Mouse (Mus musculus): Measurements from ENCODE around the gene Olfr155.

The Olfr155 gene

DNA sequence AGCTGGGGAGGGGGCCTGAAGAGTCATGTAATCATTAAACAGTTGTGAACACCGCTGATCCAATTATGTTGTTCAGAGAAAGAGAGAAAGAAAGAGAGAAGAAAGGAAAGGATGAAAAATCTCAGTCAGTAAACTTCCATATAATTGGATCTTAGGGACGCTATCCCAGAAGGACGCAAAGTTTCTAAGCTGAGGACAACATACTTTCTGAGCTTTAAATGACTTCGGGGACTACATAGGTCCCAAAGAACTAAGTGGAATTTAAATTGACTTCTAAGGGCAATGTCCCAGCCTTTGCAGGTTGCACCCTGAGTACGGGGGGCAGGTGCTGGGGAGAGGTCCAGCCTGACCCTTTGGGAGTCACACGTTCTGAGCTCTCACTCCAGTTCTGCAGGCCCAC lies at the start of gene Olfr155:
TSS of gene Olfr155 (plus strand) at position 301 of the 400 bp plus-strand sequence.
- Histone ChIP-seq H3K36me3 (ENCODE audit: control insufficient read depth, insufficient read depth, low read length, poor library complexity, severe bottlenecking) (no peaks in the 10 kb centered on the region), H3K27me3 (ENCODE audit: control insufficient read depth, insufficient read depth, low read length, poor library complexity, severe bottlenecking) (no peaks in the 10 kb centered on the region)
- no peak for DNase-seq (ENCODE audit: low read depth, low spot score)

DNA sequence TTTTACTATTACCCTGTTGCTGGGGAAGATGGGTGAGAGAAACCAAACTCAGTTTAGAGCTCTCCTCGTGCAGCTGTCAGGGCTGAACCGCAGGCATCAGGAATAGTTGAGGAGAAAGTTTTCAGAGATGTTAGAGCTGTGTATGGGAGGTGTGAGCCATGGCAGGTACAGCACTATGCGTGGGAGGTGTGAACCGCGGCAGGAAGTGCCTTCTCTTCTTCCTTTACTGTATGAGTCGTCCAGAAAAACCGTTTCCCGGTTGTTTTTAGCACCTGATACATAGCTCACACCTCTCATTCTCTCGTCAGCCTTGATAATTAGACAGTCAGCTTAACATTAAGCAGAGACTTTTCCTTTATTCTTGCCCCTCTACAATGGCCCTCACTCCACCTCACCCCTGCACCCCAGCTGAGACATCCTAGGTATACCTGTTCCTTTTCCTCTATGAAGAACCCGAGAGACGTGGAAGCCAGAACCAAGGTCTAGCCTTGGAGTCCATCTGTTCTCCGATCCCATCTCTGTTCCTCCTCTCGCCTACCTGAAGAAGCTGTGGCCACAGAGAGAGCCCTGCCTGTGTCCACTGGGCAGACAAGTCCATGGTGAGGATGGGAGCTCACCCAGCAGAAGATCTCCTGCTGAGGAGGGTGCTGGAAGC lies 28.3 kb upstream of the Olfr155 start:
- DNase-seq (ENCODE audit: low read depth, low spot score) = no peak
- Histone ChIP-seq H3K36me3 (ENCODE audit: control insufficient read depth, insufficient read depth, low read length, poor library complexity, severe bottlenecking) (no peaks in the 10 kb centered on the region; the same call in 1 of the 2 replicates), H3K27me3 (ENCODE audit: control insufficient read depth, insufficient read depth, low read length, poor library complexity, severe bottlenecking) (no peaks in the 10 kb centered on the region)

DNA sequence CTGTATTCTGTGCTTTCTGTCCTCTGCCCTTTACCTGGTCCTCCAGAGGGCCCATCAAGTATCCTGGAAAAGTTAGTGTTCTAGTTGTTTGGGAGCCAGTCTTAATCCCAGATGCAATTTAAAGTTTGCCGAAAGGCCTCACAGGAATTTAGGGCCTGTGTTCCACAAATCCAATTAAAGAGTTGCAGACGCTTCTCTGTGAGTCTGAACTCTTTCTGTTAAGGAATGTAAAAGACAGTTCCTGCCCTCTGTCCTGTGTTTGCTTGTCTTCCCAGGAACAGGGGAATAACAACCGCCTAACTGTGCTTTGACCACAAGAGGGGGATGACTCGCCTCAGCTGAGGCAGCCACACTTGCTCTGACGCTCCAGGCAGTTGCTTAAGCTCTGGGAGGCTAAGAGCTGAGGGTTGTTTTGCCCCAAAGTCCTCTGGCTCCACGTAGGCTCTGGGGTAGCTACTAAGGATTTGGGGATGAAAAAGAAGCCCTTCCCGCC lies 27.5 kb upstream of the Olfr155 start, which contains the start of gene Olfr156:
TSS of gene Olfr156 (minus strand) at position 51 of the 493 bp plus-strand sequence.
- DNase-seq (ENCODE audit: low read depth, low spot score) = no peak
- Histone ChIP-seq H3K36me3 (ENCODE audit: control insufficient read depth, insufficient read depth, low read length, poor library complexity, severe bottlenecking) (no peaks in the 10 kb centered on the region; the same call in 1 of the 2 replicates), H3K27me3 (ENCODE audit: control insufficient read depth, insufficient read depth, low read length, poor library complexity, severe bottlenecking) (no peaks in the 10 kb centered on the region)

DNA sequence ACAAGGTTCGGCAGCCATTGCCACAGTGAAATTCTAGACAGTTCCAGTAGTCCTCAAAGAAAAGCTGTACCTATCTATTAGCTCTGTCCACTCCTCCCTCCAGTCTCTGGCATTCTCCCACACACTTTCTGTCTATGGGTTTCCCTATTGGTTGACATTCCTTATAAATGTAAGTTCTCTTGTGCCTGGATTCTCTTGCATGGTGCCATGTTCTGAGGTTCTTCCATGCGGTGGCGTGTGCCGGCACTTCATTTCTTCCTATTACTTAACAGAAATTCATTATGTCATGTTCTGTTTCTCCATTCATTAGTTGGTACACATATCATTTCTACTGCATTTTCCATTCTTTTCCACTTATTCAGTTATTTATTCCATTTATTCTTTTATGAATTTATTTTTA lies 22.6 kb upstream of the Olfr155 start:
- no peaks in the 10 kb centered on the region for H3K27me3 ChIP-seq (ENCODE audit: control insufficient read depth, insufficient read depth, low read length, poor library complexity, severe bottlenecking)
- DNase-seq (ENCODE audit: low read depth, low spot score) = no peak
- H3K36me3 ChIP-seq (ENCODE audit: control insufficient read depth, insufficient read depth, low read length, poor library complexity, severe bottlenecking) = no peaks in the 10 kb centered on the region

DNA sequence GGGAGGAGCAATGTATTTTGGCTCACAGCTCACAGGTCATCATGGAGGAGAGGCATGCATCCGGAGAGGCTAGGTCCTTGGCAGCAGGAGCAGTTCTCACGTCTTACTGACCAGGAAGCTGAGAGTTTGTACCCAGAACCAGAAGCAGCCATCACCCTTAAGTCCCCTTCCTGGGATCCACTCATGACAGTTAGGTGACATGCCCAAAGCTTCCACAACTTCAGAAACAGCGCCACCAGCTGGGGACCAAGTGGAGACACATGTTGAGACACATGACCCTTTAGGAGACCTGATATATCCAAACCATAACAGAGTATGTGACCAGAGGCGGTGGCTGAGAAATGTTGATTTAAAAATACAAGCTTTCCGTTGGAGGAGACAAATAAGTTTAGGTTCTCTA lies 19.3 kb upstream of the Olfr155 start:
- H3K36me3 ChIP-seq (ENCODE audit: control insufficient read depth, insufficient read depth, low read length, poor library complexity, severe bottlenecking) = no peaks in the 10 kb centered on the region
- H3K27me3 ChIP-seq (ENCODE audit: control insufficient read depth, insufficient read depth, low read length, poor library complexity, severe bottlenecking) = no peaks in the 10 kb centered on the region; the same call in 1 of the 2 replicates
- no peak for DNase-seq (ENCODE audit: low read depth, low spot score)

DNA sequence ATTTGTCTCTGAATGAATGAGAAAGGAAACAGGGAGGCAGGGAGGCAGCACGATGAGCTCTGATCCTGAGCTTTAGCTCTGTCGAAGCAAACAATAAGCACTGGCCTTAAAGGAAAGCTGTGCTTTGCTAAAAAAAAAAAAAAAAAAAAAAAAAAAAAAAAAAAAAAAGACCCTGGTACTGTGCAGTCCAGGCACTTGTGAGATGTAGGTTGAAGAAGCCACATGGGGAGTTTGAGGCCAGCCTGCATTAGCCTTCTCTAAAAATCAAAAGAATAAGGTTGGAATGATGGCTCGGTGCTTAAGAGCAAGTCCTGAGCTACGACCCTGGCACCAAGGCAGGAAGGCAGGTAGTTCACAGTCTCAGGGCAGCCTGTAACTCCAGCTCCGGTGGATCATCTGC lies 17.6 kb upstream of the Olfr155 start:
- no peak for DNase-seq (ENCODE audit: low read depth, low spot score)
- Histone ChIP-seq H3K27me3 (ENCODE audit: control insufficient read depth, insufficient read depth, low read length, poor library complexity, severe bottlenecking) (no peaks in the 10 kb centered on the region; the same call in 1 of the 2 replicates), H3K36me3 (ENCODE audit: control insufficient read depth, insufficient read depth, low read length, poor library complexity, severe bottlenecking) (no peaks in the 10 kb centered on the region)

DNA sequence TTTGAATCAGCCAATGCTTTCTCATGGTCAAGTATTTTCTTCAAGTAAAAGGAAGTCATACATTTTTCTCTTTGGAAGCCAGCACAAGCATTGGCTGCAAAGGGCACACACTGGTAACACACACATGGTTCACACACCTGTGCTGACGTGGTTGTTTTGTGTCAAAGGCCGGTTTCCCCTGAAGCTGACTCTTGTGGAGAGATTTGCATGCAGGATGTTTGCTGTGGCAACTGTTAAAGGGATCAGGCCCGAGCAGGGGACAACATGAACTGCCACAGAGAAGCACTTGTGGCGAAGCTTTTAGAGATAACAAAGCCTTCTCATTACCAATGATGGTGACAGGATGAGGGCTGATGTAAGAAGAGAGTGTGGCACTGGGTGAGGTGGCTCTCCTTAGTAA lies 16.6 kb upstream of the Olfr155 start:
- Histone ChIP-seq H3K36me3 (ENCODE audit: control insufficient read depth, insufficient read depth, low read length, poor library complexity, severe bottlenecking) (no peaks in the 10 kb centered on the region), H3K27me3 (ENCODE audit: control insufficient read depth, insufficient read depth, low read length, poor library complexity, severe bottlenecking) (no peaks in the 10 kb centered on the region; the same call in 1 of the 2 replicates)
- DNase-seq (ENCODE audit: low read depth, low spot score) = no peak

DNA sequence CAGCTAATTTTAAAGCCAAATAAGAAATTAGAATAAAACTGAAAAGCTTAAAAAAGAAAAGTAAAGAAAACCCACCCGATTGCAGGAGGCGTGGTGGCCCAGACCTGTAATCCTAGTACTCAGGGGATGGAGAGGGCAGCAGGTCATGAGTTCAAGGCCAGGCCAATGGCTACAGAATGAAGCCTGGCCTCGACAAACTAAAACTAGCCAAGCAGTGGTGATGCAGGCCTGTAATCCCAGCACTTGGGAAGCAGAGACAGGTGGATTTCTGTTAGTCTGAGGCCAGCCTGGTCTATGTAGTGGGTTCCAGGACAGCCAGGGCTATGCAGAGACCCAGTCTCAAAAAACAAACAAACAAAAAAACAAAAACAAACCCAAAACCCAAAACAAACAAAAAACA lies 13.0 kb upstream of the Olfr155 start:
- Histone ChIP-seq H3K27me3 (ENCODE audit: control insufficient read depth, insufficient read depth, low read length, poor library complexity, severe bottlenecking) (no peaks in the 10 kb centered on the region; the same call in none of the 2 replicates), H3K36me3 (ENCODE audit: control insufficient read depth, insufficient read depth, low read length, poor library complexity, severe bottlenecking) (no peaks in the 10 kb centered on the region)
- no peak for DNase-seq (ENCODE audit: low read depth, low spot score)

DNA sequence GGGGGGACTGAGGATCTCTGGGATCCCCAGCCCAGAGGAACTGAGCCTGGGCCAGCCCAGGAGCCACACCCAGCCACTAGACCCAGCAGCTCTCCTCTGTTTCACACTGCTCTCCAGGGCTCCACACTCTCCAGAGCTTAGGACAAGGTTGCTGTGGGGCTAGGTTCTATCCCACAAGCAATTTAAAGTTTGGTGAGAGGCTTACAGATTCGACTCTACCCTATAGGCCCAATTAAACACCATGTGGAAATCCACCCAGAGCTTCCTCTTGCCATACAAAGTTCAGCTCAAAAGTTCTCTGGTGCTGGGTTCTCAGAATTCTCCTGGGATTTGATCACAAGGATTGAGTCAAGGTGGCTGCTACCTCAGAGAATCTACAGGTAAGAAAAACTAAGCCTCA lies 11.3 kb upstream of the Olfr155 start, which contains the start of gene Olfr157:
TSS of gene Olfr157 (minus strand) at position 101 of the 400 bp plus-strand sequence.
- no peak for DNase-seq (ENCODE audit: low read depth, low spot score)
- H3K36me3 ChIP-seq (ENCODE audit: control insufficient read depth, insufficient read depth, low read length, poor library complexity, severe bottlenecking) = no peaks in the 10 kb centered on the region
- H3K27me3 ChIP-seq (ENCODE audit: control insufficient read depth, insufficient read depth, low read length, poor library complexity, severe bottlenecking) = no peaks in the 10 kb centered on the region; the same call in 1 of the 2 replicates

DNA sequence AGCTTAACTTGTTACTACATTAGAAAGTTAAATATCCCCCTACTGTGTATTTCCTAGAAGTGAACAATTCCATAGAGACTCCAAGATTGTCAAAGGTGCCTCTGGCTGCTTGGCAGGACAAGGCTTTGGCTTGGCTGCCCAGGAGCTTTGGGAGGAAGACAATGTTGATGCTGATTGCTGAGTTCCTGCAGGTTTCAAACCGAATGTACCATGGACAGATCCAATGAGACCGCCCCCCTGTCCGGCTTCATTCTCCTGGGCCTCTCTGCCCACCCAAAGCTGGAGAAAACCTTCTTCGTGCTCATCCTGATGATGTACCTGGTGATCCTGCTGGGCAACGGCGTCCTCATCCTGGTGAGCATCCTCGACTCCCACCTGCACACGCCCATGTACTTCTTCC lies 2.7 kb downstream of the Olfr155 start:
- DNase-seq (ENCODE audit: low read depth, low spot score) = no peak
- Histone ChIP-seq H3K27me3 (ENCODE audit: control insufficient read depth, insufficient read depth, low read length, poor library complexity, severe bottlenecking) (no peaks in the 10 kb centered on the region), H3K36me3 (ENCODE audit: control insufficient read depth, insufficient read depth, low read length, poor library complexity, severe bottlenecking) (no peaks in the 10 kb centered on the region)

DNA sequence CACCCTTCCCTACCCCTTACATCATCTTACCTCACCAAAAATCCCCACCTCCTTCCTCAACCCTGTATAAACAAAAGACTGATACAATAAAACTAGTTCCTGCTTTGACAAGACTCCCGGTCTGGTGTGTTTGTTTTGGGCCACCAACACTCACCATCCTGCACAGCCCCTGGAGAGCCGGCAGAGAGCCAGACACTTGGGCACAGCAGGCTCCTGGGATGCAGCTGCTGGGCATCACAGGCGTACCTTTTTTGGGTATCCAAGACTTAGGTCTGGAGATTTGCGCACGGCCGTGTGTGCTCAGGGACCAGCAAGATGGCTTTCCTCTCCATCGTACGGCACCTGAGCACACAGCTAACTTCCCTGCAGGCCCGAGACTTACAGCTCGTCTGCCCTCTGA lies 8.5 kb downstream of the Olfr155 start:
- Histone ChIP-seq H3K27me3 (ENCODE audit: control insufficient read depth, insufficient read depth, low read length, poor library complexity, severe bottlenecking) (no peaks in the 10 kb centered on the region), H3K36me3 (ENCODE audit: control insufficient read depth, insufficient read depth, low read length, poor library complexity, severe bottlenecking) (no peaks in the 10 kb centered on the region; the same call in 1 of the 2 replicates)
- DNase-seq (ENCODE audit: low read depth, low spot score) = no peak

DNA sequence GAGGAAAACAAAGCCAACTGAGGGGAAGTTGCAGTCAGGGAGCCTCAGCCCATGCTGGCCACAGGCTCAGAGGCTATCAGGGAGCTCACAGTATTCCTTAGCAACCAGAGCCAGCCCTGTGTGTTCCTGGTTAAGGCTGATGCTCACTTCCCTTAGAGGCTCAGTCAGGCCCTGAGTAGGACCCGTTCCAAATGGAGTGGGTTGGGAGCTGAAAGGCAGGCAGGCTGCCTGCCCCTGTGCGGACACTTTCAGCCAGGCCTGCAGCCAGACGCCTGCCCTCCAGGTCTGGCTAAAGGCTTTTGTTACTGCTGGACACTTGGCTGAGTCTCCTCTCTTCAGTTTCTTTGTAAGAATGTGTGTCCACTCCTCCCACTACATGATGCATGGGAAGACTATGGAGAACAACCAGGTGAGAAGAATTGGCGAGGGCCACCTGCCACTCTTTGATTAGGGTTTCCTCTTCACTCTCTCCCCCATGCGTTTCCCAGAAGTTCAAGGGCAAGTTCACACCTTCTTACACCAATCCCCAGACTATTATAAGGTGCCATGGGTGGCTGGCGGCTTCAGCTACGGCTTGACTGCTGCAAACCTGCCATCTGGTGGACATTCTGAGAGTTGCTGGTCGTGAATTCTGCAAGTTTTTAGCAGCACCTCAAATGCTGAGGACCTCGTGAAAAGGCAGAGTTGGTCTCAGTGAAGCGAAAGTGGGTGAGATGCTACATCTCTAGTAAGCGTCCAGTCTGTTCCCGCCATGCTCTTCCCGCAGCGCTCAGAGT lies 9.6 kb downstream of the Olfr155 start:
- peak; percentile 62 for DNase-seq (ENCODE audit: low read depth, low spot score)
- Histone ChIP-seq H3K36me3 (ENCODE audit: control insufficient read depth, insufficient read depth, low read length, poor library complexity, severe bottlenecking) (no peaks in the 10 kb centered on the region; the same call in 1 of the 2 replicates), H3K27me3 (ENCODE audit: control insufficient read depth, insufficient read depth, low read length, poor library complexity, severe bottlenecking) (no peaks in the 10 kb centered on the region)

DNA sequence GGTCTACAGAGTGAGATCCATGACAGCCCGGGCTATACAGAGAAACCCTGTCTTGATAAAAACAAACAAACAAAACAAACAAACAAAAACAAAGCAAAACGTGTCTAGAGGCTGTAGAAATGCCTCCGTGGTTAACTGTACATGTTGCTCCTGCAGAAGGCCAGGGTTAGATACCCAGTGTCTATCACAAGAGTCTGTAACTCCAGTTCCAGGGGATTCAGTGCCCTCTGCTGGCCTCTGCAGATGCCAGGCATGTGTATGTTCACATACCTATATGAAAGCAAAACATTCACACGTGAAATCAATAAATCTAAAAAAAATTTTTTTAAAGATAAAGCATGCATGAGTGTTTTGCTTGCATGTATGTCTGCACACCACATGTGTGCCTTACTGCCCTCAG lies 11.9 kb downstream of the Olfr155 start:
- Histone ChIP-seq H3K27me3 (ENCODE audit: control insufficient read depth, insufficient read depth, low read length, poor library complexity, severe bottlenecking) (no peaks in the 10 kb centered on the region), H3K36me3 (ENCODE audit: control insufficient read depth, insufficient read depth, low read length, poor library complexity, severe bottlenecking) (no peaks in the 10 kb centered on the region; the same call in 1 of the 2 replicates)
- DNase-seq (ENCODE audit: low read depth, low spot score) = no peak

DNA sequence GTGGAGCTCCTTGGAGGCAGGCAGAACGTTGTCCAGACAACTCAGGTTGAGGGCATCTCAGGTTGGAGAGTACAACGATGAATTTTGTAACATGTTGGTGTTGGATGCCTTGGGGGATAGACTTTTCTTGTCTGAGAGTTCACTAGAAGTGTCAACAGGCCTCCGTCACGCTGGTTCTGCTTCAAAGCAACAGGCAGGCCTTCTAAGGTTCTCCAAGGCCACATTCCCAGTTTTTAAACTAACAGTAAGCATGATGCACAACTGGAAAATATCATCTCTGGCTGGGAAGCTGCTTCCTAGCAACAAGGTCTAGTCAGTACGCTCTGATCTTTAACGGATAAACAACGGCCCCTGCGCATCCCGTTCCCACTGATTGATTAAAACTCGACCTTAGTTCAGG lies 18.5 kb downstream of the Olfr155 start:
- H3K36me3 ChIP-seq (ENCODE audit: control insufficient read depth, insufficient read depth, low read length, poor library complexity, severe bottlenecking) = no peaks in the 10 kb centered on the region
- no peaks in the 10 kb centered on the region for H3K27me3 ChIP-seq (ENCODE audit: control insufficient read depth, insufficient read depth, low read length, poor library complexity, severe bottlenecking)
- DNase-seq (ENCODE audit: low read depth, low spot score) = no peak

DNA sequence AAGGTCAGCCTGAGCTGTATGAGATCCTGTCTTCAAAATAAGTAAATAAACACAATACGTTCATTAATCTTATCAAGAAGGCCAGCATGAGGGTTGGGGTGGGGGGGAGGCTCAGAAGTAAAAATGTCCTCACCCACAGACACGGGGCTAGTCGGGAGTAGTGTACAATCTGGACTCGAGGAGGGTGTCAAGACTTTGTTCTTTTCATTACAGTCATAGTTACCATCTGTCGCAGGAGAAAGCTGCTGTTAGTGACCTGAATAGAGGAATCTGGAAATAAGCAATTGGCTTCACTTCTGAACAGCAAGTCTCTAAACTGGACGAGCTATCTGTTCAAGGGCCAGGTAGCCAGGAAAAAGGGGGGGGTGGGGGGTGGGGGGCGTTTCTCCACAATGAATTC lies 23.1 kb downstream of the Olfr155 start:
- DNase-seq (ENCODE audit: low read depth, low spot score) = no peak
- H3K36me3 ChIP-seq (ENCODE audit: control insufficient read depth, insufficient read depth, low read length, poor library complexity, severe bottlenecking) = no peaks in the 10 kb centered on the region
- H3K27me3 ChIP-seq (ENCODE audit: control insufficient read depth, insufficient read depth, low read length, poor library complexity, severe bottlenecking) = no peaks in the 10 kb centered on the region
